Mouse (Mus musculus) neutrophil, adult 5-6 weeks (primary cell): Measurements from ENCODE around the gene Stxbp1. TPM values are rescaled to one million over a fixed set of nuclear protein-coding genes. Genes with fewer than 3 reads are reported as not detected.

Experiments
- ATAC-seq: fragments of 151-379, 151-347 bp; 2 replicates; pipeline ENCODE4 v1.8.0; 2017; ENCODE audit warnings: mild to moderate bottlenecking, moderate TSS enrichment; ENCODE audit not compliant: insufficient number of reproducible peaks, poor library complexity, low FRiP score, severe bottlenecking; ENCODE audit errors: extremely low read depth
- total RNA-seq: library from RNA; stranded (forward); fragments of 200-1000 nt; gene quantifications from 2 replicates; pipeline ENCODE4 v1.2.3, GENCODE M21; 2017

The Stxbp1 gene
- total RNA-seq: 2.3 and 3.3 TPM in 2 replicates

GRCm38 (mm10) chr2:32846805-32847467 is at the start of gene Stxbp1:
Gene Stxbp1 (minus strand): TSS chr2:32847245.
- ATAC-seq: peak; percentile 71

- no peak for ATAC-seq
These were observed 49.6 kb upstream of the Stxbp1 start for GRCm38 (mm10) chr2:32896507-32897147.

GRCm38 (mm10) chr2:32895606-32896106 is 48.6 kb upstream of the Stxbp1 start:
- ATAC-seq: no peak

GRCm38 (mm10) chr2:32894097-32894496 is 47.1 kb upstream of the Stxbp1 start:
- peak; percentile 64; the same call in 1 of the 2 replicates for ATAC-seq

DNA sequence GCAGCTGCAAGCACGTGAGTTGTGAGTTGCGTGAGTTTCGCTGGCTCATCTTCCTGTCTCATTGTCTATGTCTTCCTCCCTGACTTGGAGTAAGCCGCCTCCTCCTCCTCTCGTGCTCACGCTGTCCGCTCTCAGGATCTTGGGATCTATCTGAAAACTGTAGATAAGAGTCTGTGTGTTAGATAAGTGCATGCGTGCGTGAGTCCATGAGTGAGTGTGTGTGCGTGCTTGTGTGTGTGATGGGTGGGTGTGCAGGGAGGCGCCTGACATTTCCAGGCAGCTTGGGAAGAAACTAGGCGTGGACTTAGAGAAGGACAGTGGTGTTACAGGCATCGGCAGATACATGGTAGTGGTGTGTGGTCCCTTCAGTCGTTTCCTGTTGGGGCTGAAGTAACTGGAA is 45.4 kb upstream of the Stxbp1 start:
- ATAC-seq: no peak

DNA sequence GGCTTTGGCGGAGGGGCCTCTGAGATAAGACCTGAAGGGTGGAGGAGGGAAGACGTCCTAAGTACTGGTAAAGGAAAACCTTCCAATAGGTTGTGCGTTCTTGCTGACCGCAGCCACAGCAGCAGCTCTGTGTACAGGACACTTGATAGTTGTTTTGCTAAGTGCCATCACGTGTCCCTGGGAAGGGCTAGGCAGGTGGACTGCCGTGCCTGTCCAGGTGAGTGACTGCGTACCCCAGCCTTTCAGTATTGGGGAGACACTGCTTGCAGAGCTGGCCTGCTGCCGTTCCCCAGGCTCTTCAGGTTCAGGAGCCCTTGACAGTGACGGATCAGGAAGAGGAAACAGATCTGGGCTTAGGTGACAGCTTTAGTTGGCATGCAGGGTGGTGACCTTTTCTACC is 44.2 kb upstream of the Stxbp1 start:
- ATAC-seq: no peak

DNA sequence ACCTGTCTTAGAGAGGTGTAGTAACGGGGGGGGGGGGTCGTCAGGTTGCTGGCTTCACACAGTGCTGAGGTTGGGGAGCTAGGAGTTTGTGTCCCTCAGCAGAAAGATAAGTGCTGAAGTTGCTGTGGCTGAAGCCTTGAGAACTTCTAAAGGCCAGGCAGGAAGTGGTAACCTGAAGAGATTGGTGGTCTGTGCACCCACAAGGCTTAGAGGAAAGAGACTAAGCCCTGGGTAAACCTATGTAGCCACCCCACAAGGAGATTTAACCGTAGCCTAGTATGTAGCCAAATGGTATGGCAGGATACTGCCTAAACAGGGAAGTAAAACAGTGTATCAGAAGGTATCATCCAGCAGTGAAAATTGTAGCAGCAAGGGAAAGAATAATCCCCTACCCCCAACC is 43.2 kb upstream of the Stxbp1 start:
- ATAC-seq: no peak

DNA sequence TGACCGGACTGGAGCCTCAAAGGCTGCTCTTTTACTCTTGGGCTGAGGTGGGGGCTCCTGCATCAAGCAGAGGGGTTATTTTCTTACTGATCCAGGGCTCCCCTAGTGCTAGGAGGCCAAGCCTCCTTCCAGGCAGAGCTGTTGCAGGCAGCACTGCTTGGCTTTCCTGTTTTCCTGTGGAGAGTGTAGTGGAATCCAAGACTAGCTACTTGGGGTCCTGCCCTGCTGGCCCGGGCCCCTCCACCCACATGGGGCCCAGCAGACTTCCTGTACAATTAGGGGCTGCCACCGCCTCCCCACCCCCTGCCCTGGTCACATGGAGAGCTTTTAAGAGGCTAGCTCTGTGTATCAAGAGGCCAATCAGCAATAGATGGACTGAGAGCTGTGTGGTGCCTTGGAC is 41.5 kb upstream of the Stxbp1 start:
- ATAC-seq: no peak

- no peak for ATAC-seq
These were observed 41.0 kb upstream of the Stxbp1 start for GRCm38 (mm10) chr2:32888029-32888428.

GRCm38 (mm10) chr2:32884745-32885144 is 37.7 kb upstream of the Stxbp1 start:
- no peak for ATAC-seq

DNA sequence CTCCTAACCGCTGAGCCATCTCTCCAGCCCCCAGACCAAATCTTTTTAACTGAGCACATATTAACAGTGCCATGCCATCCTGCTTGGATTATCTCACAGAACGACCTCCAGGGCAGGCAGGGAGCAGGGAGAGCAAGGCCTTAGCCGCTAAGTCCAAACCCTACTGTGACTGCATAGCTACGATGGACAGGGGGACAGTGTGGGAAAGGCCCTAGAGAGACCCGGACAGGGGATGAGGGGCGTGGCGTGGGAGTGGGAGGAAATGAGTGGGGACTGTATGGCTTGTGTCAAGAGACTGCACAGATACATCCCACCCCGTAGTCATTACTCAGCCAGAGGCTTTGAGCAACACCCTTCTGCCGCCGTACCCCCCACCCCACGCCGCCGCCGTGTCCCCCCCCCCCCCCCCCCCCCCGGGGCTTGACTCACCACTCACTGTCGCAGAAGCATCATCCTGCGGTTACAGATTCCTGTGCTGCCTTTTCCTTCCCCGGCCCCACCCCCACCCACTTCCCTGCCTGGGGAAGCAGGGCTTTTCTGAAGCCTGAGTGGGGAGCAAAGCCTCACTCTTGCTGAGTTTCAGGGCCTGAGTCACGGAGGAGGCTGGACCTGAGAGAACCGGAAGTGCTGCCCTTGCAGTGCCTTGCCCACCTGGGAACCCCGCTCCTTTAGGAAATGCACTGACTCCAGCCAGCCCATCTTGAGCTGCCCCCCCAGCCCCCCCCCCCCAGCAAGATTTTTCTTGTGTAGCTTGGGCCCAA is 35.4 kb upstream of the Stxbp1 start:
- no peak for ATAC-seq

- no peak for ATAC-seq
These were observed 34.7 kb upstream of the Stxbp1 start for GRCm38 (mm10) chr2:32881723-32882122.

- ATAC-seq: no peak
These were observed 34.0 kb upstream of the Stxbp1 start for GRCm38 (mm10) chr2:32881054-32881453.

- ATAC-seq: no peak
These were observed 32.5 kb upstream of the Stxbp1 start for GRCm38 (mm10) chr2:32879593-32879992.

- no peak for ATAC-seq
These were observed 31.4 kb upstream of the Stxbp1 start for GRCm38 (mm10) chr2:32878396-32878795.

- ATAC-seq: no peak
These were observed 30.8 kb upstream of the Stxbp1 start for GRCm38 (mm10) chr2:32877761-32878393.

GRCm38 (mm10) chr2:32877303-32877702 is 30.3 kb upstream of the Stxbp1 start:
- no peak for ATAC-seq

DNA sequence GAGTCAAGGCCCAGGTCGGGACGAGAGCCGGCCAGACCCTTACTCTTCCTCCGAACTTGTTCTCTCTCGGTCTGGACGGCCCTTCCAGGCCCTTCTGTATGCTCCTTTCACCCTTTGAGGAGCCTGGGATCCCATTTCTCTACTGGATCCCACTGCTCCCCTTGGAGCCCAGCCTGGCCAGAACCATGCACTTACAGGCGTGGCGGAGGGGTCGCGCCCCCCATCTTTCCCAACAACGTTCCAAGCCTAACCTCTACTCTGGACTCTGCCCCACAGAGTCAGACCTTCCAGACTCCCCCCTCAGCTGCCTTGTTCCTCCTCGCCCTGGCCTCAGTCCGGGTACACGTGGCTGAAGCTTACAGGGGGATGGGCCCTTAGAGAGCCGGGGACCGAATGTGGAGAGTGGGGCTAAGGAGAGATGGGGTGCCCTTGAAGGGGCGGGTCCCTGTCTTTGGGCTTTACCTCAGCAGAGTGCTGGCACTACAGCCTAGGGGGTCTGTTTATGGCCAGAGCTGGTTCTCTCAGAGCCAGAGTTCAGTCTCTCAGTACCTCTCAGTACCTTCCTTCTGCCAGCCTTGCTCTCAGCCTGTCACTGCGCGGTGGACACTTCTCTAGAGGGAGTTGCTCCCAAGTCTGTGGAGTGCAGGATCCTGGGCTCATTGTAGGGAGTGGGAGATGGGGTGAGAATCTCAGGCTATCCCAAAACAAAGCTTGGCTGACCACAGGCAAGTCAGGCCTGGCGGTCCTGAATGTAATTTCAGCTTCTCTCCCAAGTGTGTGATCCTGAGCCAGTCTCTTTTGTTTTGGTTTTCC is 29.7 kb upstream of the Stxbp1 start:
- ATAC-seq: no peak
